In genomic region chr8:8994596-8995189, GRCm38 (mm10) we compare ENCODE assay signal across 8 mouse cellular contexts.
DNase-seq lines count a peak whose midpoint lies in the region; ATAC-seq and TF ChIP-seq lines count a peak whose summit lies in the region.

No protein-coding gene starts in this region.

- TF ChIP-seq POLR2A in lung, adult 2 months (IDR thresholded peaks at IDR 0.05; ENCODE audit: borderline replicate concordance, extremely low read depth, low read depth, low read length), result no peak

- TF ChIP-seq CTCF in layer of hippocampus, adult 2 months (conservative IDR thresholded peaks at IDR 0.05), result no peak
- TF ChIP-seq CTCF in kidney, postnatal 0 days (IDR thresholded peaks at IDR 0.05; ENCODE audit: low read depth), result no peak
- TF ChIP-seq CTCF in lung, adult 2 months (IDR thresholded peaks at IDR 0.05; ENCODE audit: insufficient read depth, low read length), result no peak

- H3K9me3 ChIP-seq in forebrain, embryonic 11.5 days (ENCODE audit: control insufficient read depth, low read length), result no peaks in the 10 kb centered on the region
- no peaks in the 10 kb centered on the region for H3K9me3 ChIP-seq in heart, embryonic 16.5 days (replicated peaks; ENCODE audit: control insufficient read depth, low read length)
- H3K9me3 ChIP-seq in kidney, postnatal 0 days (replicated peaks; ENCODE audit: low read length), result no peaks in the 10 kb centered on the region

- H3K4me1 ChIP-seq in forebrain, embryonic 11.5 days (replicated peaks; ENCODE audit: control insufficient read depth, insufficient read depth, low read length), result peaks cover 8% of the 10 kb centered on the region
- peaks cover 27% of the 10 kb centered on the region for H3K4me1 ChIP-seq in heart, embryonic 16.5 days (ENCODE audit: control insufficient read depth, insufficient read depth, low read length)
- peaks cover 29% of the 10 kb centered on the region for H3K4me1 ChIP-seq in kidney, postnatal 0 days (replicated peaks; ENCODE audit: insufficient read depth, low read length)
- H3K4me1 ChIP-seq in lung, adult 2 months (ENCODE audit: control insufficient read depth, insufficient read depth, low read length), result peaks cover 19% of the 10 kb centered on the region

- peak overlapping the region; percentile 50 for H3K4me2 ChIP-seq in forebrain, embryonic 11.5 days (ENCODE audit: low read depth, low read length, severe bottlenecking)
- peak overlapping the region; percentile 58 for H3K4me2 ChIP-seq in heart, embryonic 16.5 days (ENCODE audit: low read depth, low read length)
- H3K4me2 ChIP-seq in kidney, postnatal 0 days (ENCODE audit: low read length), result peak overlapping the region; percentile 58

- H3K27me3 ChIP-seq in forebrain, embryonic 11.5 days (ENCODE audit: control insufficient read depth, insufficient read depth, low read length), result no peaks in the 10 kb centered on the region; the same call in 1 of the 2 replicates
- no peaks in the 10 kb centered on the region for H3K27me3 ChIP-seq in heart, embryonic 16.5 days (ENCODE audit: control insufficient read depth, insufficient read depth, low read length)
- no peaks in the 10 kb centered on the region for H3K27me3 ChIP-seq in kidney, postnatal 0 days (ENCODE audit: insufficient read depth, low read length)

- H3K36me3 ChIP-seq in forebrain, embryonic 11.5 days (ENCODE audit: control insufficient read depth, insufficient read depth, low read length), result no peaks in the 10 kb centered on the region
- no peaks in the 10 kb centered on the region for H3K36me3 ChIP-seq in heart, embryonic 16.5 days (ENCODE audit: control insufficient read depth, insufficient read depth)
- H3K36me3 ChIP-seq in kidney, postnatal 0 days (ENCODE audit: insufficient read depth, low read length), result no peaks in the 10 kb centered on the region

- peak overlapping the region; percentile 70 for H3K27ac ChIP-seq in layer of hippocampus, adult 2 months
- peak overlapping the region; percentile 46; the same call in 1 of the 2 replicates for H3K27ac ChIP-seq in forebrain, embryonic 11.5 days (ENCODE audit: low read depth, low read length)
- H3K27ac ChIP-seq in heart, embryonic 16.5 days (ENCODE audit: low read length), result peak overlapping the region; percentile 61
- H3K27ac ChIP-seq in kidney, postnatal 0 days, result peak overlapping the region; percentile 72

- H3K4me3 ChIP-seq in layer of hippocampus, adult 2 months, result peak overlapping the region; percentile 42
- H3K4me3 ChIP-seq in forebrain, embryonic 11.5 days (ENCODE audit: low read depth, low read length), result peak overlapping the region; percentile 20
- H3K4me3 ChIP-seq in heart, embryonic 16.5 days (ENCODE audit: low read length), result peak overlapping the region; percentile 33
- H3K4me3 ChIP-seq in kidney, postnatal 0 days (replicated peaks; ENCODE audit: low read depth, low read length), result peak overlapping the region; percentile 21
- H3K4me3 ChIP-seq in lung, adult 2 months (replicated peaks; ENCODE audit: extremely low read depth, low read depth, low read length), result peak overlapping the region; percentile 31

- H3K9ac ChIP-seq in forebrain, embryonic 11.5 days (ENCODE audit: low read length), result peak overlapping the region; percentile 48
- peak overlapping the region; percentile 62 for H3K9ac ChIP-seq in heart, embryonic 16.5 days (ENCODE audit: low read length)
- peak overlapping the region; percentile 40; the same call in 1 of the 2 replicates for H3K9ac ChIP-seq in kidney, postnatal 0 days (ENCODE audit: low read depth, low read length)

- DNase-seq in layer of hippocampus, adult 2 months (ENCODE audit: low spot score in 2 of 2), result peak in 1 of 2 experiments; percentile 13
- DNase-seq in layer of hippocampus, adult 9-11 months, result no peak
- peak; percentile 74 for DNase-seq in forebrain, embryonic 11.5 days (ENCODE audit: low spot score)
- peak; percentile 83 for DNase-seq in kidney, postnatal 0 days (ENCODE audit: low spot score)
- peak; percentile 48 for DNase-seq in lung, adult 2 months
- peak; percentile 19 for DNase-seq in ovary, adult 18-20 months (ENCODE audit: low spot score)
- DNase-seq in testis, postnatal 10 days (ENCODE audit: low spot score), result no peak

- under 1% methylated on average over 17 of the region's 17 CpGs for WGBS in forebrain, embryonic 11.5 days
- 11% methylated on average over 17 of the region's 17 CpGs for WGBS in heart, embryonic 16.5 days
- 2% methylated on average over 17 of the region's 17 CpGs for WGBS in kidney, postnatal 0 days
- WGBS in lung, adult 2 months, result 9% methylated on average over 17 of the region's 17 CpGs

- peak; percentile 75 for ATAC-seq in forebrain, embryonic 11.5 days (replicated peaks; ENCODE audit: low FRiP score)
- ATAC-seq in heart, embryonic 16.5 days (replicated peaks; ENCODE audit: extremely low read depth, insufficient read depth, low FRiP score), result peak; percentile 86
- peak; percentile 81 for ATAC-seq in kidney, postnatal 0 days (replicated peaks; ENCODE audit: low FRiP score, low read depth)

Comparison
In these comparisons a context has a peak if more than half of its experiments do, and no peak if none do; other contexts are left out.
1. DNase-seq: peak in forebrain, embryonic 11.5 days (single experiment), kidney, postnatal 0 days (single experiment), lung, adult 2 months (single experiment) and ovary, adult 18-20 months (single experiment); none in layer of hippocampus, adult 9-11 months (single experiment) and testis, postnatal 10 days (single experiment).
2. Peak in every context shown above with its lines, with median percentiles within 50 percentile points of each other: H3K27ac ChIP-seq, H3K4me3 ChIP-seq, ATAC-seq, H3K4me2 ChIP-seq and H3K9ac ChIP-seq.